Mouse (Mus musculus): ENCODE data around the gene Rpusd4.

Rpusd4 gene

DNA sequence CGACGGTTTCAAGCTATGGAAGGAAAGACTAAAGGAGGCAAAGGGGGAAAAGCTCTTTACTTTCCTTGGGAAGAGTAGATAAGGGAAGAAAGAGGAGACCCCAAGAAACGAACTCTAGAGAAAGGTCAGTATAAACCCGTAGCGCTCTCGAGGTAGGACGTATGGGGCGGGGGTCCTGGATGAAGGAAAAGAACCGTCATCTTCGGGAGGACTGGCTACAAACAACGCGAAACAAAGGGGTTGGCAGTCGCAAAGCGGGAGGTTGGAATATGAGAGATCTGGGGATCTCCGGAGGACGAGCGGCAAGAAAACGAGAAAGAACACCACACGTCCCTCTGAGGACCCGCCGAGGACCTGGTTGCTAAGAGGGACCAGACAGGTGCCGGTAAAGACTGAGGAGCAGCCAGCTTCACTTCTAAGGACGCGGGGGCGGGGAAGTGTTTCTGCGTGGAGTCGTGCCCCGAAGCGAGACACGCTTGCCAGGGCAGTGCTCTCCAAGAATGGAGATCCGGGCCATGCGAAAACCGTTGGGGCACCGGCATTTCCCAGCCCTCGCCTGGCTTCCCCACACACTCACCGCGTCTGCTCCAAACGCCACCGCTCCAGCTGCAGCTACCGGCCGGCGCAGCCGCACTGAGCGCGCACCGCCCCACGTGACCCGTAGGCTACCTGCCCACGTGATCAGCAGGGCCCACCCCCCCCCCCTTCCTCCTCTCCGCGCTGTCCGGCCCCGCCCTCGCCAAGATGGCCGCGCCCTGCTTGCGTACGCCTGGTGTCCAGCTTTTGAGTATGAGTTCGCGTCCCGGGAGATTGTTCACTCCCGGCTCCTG lies at the start of gene Rpusd4, which contains the start of gene Fam118b:
Rpusd4 (plus strand) TSS at position 720 of the 830 bp plus-strand sequence.
Fam118b (minus strand) TSS at position 660 of the 830 bp plus-strand sequence.
- peak; percentile 92 for DNase-seq

DNA sequence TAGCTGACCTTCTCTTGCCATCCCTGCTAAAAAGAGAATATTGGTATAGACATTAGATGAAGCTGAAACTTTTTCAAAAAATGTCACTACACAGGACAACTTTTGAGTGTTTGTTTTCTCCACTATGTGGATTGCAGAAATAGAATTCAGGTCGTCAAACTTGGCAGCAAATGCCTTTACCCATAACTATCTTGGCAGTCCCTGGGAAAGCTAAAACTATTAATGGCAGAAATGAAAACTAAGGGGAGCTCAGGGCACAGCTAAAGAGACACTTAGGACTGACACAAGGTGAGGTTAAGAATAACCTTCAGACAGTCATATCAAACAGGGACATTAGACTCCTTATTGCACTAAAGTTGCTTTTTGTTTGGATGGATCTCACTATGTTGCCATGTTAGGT lies 49.7 kb upstream of the Rpusd4 start:
- DNase-seq, result no peak

DNA sequence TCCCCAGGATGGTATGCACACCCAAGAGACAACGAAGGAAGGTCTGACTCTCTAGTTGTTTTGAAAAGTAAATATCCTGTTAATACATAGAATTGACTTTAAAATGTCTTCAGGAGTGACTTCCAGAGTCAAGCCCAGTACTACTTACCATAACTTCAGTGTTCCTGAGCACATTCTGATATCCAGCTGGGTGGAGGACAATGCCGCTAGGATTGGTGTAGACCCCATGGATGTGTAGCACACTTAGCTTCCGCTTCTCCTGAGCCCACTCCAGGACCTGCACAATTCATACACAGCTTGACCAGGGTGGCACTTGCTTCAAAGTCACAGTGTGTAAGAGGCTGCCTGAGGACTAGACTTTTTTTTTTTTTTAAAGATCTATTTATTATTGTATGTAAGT lies 44.2 kb upstream of the Rpusd4 start:
- DNase-seq, result no peak

DNA sequence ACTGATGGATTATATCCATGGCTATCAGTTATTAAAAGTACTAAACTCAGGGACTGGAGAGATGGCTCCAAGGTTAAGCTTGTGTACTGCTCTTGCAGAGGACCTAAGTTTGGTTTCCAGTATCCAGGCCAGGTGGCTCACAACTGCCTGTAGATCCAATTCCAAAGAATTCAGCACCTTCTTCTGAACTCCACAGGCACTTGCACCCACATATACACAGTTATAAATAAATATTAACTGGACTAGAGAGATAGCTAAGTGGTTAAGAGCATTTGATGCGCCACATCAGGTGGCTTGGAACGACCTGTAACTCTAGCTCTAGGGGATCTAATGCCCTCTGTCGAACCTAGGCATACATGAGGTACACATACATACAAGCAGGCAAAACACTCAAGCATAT lies 39.0 kb upstream of the Rpusd4 start:
- DNase-seq, result no peak

DNA sequence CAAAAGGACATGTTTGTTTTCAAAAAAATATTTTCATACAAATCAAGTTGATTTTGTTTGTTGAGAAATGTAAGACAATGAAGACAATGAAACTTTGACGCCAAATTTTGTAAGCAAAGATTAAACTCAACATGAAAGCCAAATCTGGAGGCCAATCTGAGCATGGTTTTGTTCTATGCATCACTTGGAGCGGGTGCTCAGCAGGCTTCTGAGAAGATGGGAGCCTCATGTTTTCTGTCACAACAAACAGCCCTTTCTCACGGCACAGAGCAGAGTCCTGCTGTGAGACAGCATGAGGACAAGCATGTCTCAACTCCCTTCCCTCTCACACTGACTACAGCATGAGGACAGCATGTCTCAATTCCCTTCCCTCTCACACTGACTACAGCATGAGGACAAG lies 31.7 kb upstream of the Rpusd4 start:
- no peak for DNase-seq

DNA sequence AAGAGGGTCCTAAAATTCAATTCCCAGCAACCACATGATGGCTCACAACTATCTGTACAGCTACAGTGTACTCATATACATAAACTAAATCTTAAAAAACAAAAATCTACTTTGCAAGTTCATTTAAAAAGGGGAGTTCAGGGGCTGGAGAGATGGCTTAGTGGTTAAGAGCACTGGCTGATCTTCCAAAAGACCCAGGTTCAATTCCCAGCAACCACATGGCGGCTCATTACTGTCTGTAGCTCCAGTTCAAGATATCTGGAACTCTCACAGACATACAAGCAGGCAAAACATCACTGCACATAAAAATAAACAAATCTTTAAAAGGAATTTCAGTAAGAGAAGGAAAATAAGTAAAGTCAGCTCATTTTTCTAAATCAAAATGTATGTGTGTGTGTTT lies 29.3 kb upstream of the Rpusd4 start:
- DNase-seq, result no peak

DNA sequence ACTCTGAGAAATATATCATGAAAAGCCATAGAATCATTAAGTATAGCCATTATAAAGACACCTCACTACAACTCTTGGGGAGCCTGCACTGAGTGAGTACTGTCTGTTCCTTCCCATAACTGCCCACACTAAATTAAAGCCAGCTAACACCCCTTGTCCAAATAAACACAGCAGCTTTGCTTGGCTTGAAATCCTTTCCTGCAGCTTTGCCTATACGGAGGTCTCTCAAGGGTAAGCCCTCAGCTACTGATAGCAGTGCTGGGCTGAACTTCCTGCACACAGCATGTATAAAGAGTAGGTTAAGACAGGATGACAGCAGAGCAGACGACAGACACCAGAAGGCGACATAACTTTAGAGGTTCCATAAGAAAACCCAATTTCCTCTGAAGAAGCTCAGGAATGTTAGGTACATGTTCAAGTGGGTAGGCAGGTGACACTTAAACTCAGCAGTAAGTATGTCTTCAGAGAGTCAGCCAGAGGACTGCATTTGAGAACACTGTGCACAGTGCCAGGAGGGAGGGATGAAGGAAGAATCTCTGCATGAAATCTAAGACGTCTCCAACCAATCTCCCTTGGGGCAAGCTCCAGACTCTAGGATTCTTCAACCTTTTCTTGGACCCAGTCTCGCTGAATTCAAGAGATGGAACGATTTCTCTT lies 28.6 kb upstream of the Rpusd4 start:
- DNase-seq, result no peak

DNA sequence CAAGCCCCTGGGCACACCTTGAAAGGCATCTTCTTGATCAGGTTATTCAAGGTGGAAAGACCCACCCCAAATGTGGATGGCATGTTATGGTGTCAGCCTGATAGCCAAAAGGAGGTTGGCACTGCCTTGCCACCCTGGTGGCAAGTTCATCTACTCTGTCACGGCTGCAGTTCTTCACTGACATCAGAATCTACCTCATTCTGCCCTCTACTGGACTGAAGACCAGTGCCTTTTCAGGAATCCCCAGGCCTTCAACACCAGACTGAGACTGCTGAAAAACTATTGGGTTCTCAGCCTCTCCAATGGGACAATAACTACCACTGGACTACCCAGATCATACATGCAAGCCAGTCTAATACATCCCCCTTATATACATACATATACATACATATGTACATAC lies 27.9 kb upstream of the Rpusd4 start:
- no peak for DNase-seq

DNA sequence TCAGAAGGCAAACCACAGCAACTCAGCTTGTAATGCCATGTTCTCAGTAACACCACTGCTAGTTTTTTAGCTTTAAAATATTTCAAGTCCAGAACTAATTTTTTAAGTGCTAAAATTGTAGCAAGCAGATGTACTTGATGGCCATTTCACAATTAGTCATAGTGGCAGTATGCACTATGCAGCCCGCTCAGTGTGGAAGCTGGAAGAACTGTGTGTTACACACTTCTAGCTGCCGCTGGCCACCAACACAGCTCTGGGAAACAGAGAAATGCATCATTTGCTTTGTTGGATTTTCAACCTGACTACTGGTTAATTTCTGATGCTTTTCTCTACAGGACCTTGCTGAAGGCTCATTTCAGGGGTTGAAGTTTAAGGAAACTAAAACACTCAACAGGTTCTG lies 20.3 kb upstream of the Rpusd4 start:
- DNase-seq, result no peak

DNA sequence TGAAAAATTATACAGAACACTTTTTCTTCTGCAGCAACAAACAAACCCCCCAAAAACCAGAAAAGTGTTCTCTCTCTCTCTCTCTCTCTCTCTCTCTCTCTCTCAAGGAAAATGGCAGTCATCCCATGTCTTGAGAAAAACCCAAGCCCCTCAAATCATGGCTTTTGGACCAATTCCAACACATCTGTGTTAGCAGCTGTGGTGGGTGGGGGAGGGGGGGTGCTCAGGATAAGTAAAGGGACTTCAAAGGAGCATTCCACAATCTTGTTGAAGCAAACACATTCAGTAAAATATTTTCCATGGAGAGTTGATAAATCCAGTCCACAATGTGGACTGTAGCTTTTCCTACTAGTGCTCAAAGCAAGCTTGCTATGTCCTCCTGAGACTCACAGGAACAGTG lies 18.2 kb upstream of the Rpusd4 start:
- DNase-seq, result no peak

DNA sequence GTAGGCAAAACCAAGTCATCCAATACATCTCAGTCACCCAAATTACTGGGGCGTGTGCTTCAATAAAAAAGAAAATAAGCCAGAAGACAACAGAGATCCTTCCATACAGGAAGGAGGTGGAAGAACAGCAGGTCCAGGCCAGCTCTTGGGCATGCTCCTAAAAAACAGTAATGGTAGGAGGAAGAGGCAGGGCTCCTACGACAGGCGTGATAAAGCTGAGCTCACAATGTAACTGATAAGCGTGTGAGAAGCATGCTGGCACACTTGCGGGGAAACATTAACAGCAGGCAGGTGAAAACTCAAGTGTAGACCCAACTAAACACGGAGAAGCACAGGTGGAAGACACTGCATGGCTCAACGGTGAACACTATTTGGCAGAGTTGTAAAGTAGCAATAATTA lies 10.3 kb upstream of the Rpusd4 start:
- DNase-seq, result no peak

DNA sequence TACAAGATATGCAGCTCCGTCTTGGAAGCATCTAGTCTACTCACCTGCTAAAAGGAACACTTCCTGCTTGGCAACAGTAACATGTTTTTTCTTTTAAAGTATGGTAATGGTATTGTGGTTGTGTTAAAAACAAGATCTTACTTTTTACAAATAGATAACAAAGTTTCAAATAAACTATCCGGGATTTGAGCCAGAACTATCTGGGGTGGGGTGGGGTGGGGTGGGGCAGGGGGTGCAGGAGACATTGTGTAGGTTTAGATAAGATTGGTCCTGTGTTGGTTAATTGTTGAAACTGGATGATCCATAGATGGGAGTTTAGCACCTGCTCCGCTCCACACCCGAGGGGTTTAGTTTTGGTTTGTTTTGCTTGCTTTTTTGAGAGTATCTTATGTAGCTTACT lies 5.2 kb upstream of the Rpusd4 start:
- DNase-seq, result no peak

DNA sequence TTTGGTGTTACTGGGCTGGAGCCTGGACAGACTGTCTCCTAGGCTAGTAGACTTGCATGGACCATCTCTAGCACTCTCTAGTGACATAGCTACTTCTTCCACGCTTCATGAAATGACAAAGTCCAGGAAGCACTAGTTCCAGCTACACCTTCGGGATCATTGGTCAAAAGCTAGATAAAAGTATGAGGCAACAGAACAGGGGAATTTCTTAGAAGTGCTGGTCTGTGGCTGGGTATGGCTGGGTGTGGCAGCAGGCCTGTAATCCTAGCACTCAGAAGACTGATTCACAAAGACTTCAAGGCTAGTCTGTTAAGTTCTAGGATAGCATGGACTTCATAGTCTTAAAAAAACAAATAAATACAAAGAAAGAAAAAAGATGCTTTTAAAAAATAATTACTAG lies 4.2 kb upstream of the Rpusd4 start:
- no peak for DNase-seq

DNA sequence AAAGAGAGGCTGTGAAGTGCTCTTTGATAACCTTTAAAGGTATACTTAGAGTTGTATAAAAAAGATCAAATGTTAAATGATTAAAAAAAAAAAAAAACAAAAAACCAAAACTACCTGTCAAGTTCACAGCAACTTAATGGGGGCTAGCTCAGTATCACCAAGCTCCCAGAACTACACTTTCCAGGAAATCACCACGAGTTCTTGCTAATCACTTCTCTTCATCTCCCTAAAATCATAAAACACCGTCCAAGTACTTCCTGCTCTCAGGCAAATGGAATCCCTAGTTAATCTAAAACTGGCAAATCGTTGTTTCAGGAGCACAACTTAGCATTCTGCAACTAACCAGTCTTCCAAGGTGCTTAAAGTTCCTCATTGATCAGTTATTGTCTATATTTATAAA lies 3.2 kb upstream of the Rpusd4 start:
- DNase-seq, result no peak

DNA sequence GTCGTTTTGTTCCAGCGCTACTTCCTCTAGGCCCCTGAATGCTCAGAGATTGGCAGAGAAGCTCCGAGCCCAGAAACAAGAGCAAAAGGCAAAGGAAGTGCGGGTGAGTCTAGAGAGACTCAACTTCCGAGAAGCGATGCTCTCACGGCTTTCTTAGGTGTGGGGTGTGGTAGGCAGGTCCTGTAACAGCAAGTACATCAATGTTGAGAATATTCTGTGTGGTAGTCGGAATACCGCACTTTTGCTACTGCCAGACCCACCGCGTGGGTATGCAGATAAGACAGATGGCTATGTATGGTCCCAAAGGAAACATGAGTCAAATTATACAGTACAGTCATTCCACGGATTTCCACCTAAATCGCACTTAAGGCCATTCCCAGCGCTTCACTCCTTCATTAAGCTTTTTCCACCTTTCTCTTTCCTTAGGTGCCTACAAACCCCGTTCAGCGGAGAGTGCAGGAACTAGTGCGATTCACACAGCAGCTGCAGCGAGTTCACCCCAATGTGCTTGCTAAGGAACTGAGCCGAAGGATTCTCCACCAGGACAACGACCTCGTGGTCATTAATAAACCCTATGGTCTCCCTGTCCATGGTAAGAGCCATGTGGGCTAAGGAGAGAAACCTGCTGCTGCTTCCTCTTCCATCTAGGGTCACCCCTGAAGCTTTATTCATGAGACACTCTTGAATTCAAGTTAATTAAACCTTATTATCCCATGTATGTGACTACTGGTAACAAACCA lies 481 bp downstream of the Rpusd4 start:
- no peak for DNase-seq

DNA sequence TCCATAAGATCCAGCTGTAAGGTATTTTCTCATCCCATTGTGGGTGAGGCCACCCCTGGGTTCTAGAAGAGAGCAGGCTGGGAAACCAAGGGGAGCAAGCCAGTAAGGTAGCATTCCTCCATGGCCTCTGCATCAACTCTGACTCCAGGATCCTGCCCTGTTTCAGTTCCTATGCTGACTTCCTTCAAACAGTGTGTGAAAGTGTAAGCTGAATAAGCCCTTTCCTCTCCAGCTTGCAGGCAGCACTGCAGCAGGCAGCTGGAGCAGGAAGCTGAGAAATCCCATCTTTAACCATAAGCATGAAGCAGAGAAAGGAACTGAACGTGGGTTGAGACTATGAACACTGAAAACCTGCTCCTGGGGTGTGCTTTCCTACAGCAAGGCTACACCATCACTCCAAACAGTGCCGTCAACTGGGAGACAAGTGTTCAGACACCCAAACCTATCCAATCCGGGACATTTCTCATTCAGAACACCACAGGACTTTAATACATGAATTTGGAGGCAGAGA lies 10.2 kb downstream of the Rpusd4 start:
- no peak for DNase-seq

DNA sequence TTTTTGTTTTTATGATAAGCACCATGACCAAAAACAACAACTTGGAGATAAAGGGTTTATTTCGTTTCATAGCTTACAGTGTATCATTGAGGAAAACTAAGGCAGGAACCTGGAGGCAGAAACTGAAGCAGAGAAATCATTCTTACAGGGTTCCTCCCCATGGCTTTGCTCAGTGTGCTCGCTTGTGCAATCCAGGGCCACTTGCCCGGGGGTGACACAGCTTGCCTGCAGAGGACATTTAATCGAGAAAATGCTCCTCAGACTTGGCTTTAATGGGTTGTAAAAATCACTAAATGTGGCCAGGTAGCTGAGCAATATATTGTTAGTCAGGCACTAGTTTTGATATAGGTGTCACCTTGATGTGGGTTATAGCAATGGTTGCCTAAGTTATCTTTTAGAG lies 10.8 kb downstream of the Rpusd4 start:
- no peak for DNase-seq

DNA sequence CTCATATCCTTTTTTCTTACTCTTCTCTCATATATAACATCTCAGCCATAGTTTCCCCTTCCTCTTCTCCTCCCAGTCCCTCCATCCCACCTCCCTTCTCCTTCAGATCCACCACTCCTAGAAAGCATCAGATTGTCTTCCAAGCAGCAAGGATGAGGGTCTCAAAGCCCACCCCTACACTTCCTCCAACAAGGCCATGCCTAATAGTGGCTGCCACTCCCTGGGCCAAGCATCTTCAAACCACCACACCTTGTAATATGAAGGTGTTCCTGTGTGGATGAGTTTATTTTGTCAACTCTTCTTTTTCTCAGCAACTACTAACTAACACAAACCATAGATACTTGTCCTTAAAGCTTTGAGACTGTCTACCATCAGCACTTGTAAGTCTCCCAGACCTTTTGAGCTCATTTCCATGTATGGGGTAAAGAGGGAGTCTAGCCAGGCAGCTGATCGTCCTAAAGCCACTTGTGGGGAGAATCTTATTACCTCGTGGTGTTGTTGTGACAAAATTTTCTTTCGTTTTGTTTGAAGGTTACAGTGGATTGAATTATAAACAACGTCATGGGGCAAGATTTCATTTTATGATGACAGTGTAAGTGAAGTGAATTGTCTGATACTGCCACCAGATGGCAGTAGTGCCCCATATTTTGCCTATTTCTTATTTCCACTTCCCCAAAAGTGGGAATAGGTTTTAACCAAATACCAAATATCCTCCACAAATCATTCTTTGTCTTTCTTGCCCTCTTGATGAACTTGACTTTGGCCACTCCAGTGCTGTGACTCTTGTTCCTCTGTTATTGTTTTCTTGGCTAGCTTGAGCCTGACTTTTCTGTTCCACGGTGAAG lies 14.6 kb downstream of the Rpusd4 start:
- peak; percentile 45 for DNase-seq

DNA sequence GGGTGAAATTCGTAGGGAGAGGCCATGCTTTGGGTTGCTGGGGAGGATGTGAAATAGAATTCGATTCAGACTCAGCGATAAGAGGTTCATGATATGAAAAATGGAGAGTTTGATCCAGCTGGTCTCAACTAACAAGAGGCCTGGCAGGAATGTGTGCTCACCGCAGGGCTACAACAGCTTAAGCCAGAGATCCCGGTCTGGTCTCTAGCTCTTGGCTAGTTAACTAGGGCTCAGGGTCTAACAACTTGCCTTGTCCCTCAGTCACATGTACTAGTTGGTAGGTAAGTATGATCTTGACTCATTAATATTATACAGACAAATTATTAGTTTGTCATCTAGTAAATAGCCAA lies 15.2 kb downstream of the Rpusd4 start:
- DNase-seq, result no peak

DNA sequence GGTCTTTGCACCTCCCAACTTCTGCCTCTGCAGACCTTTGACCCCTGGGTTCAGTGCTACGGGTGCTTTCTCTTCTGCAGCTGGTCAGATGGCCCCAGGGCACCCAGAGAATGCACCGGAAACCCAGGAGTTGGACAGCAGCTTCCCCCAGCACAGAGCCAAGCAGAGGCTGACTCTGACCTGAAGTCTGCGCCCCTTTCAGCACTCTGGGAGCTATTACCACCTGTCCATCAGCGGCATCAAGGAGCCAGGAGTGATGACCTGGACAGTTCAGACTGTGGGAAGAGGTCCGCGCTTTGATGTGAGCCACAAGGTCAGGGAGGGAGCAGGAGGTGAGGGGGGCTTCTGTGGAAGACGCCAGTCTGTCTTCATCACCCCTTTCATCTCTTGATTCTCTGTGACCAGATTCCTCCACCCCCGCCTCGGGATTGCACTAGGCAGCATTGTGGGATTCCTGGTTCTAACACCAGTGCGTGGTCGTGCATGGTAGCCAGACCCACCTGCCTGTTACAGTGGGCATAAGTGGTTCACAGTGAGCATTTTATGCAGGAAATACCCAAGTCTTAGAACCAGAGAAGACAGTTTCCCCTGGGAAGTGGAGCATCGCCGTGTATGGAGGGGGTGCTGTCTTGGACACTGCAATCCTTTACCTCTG lies 15.9 kb downstream of the Rpusd4 start:
- no peak for DNase-seq

DNA sequence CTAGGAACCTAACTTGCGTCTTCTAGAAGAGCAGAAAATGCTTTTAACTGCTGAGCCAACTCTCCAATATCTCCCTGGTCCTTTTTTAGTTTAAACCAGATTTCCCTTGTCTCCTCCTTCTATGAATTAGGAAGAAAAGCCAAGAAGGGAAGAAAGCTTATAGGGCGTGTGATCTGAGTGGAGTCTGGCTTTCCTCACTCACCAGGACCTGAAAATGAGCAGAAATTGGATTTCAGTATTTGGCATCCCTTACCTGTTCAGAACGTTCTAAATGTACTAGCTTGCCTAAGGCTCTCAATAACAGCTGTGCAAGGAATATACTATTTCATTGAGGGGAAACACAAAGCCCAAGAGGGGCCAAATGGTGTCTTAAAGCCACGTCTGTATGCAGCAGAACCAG lies 16.7 kb downstream of the Rpusd4 start:
- no peak for DNase-seq

DNA sequence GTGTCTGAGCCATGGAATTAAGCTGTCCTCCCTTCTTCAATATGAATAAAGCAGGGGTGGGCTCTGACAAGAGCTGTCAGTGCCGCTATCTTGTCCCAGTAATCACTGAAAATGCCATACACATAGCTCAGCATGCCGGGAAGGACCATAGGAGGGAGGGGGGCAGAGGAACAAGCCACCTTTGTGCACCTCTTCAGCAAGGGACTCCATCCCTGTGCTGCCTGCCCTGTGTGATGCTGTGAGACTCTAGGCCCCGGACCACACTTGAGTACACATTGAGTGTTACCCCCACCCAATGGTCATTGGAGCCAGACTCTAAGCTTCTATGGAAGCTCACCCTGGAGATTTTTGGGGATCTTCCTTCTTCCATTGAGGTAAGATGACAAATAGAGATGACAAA lies 18.7 kb downstream of the Rpusd4 start:
- no peak for DNase-seq

Measured in cerebellum, adult 11-12 months (tissue).